Mouse (Mus musculus): ENCODE data around the gene Rnf149.

DNA sequence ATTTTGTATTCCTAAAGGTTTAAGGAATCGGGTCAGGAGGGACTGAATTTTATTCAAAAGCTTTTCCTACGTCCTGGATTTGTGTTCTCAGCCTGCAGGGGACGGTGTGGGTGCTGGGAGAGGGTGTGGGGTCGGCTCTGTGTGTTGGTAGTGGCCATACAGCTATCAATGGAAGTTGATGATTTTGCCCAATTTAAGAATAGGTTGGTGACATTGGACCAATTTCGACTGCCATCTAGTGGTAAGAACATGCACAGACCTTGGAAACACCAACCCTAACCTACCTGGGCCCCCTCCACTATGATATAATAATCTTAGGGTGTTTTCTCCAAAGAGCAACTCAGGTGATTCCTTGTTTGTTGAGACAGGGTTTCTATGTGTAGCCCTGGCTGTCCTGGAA is 54.7 kb downstream of the Rnf149 start:
- TF ChIP-seq CTCF (IDR thresholded peaks at IDR 0.05; ENCODE audit: borderline replicate concordance, control insufficient read depth, extremely low read depth, insufficient read depth, low read length, poor library complexity) (no peak), POLR2A (IDR thresholded peaks at IDR 0.05; ENCODE audit: control insufficient read depth, extremely low read depth, insufficient read depth, low read length, poor library complexity) (no peak)
